Mouse (Mus musculus) kidney, adult 2 months (tissue): Measurements from ENCODE around the gene Gm21060. TPM values are rescaled to one million over a fixed set of nuclear protein-coding genes. Genes with fewer than 3 reads are reported as not detected.

Source experiments
- DNase-seq: peaks from one replicate; pipeline ENCODE4 v3.0.0; 2021
- H3K27ac ChIP-seq: fragments of 200-500 bp; 2 replicates; pipeline ENCODE4 v1.5.1; 2012; ENCODE audit warnings: low read depth, low read length, control low read depth, inconsistent platforms; ENCODE audit not compliant: insufficient read depth
- H3K27me3 ChIP-seq: fragments of 200-500 bp; replicated peaks from 2 replicates; pipeline ENCODE4 v1.6.1; 2012; ENCODE audit warnings: mild to moderate bottlenecking, moderate library complexity, low read length, inconsistent platforms; ENCODE audit not compliant: control insufficient read depth, insufficient read depth
- H3K36me3 ChIP-seq: fragments of 200-500 bp; 2 replicates; pipeline ENCODE4 v1.6.1; 2012; ENCODE audit warnings: mild to moderate bottlenecking, moderate library complexity, low read length, inconsistent platforms; ENCODE audit not compliant: control insufficient read depth, insufficient read depth
- H3K4me1 ChIP-seq: fragments of 200-500 bp; 2 replicates; pipeline ENCODE4 v1.6.1; 2011; ENCODE audit warnings: low read length; ENCODE audit not compliant: control insufficient read depth, insufficient read depth
- H3K4me3 ChIP-seq: fragments of 200-500 bp; 2 replicates; pipeline ENCODE4 v1.5.1; 2011; ENCODE audit warnings: mild to moderate bottlenecking, low read depth, low read length, control low read depth; ENCODE audit not compliant: insufficient read depth
- CTCF ChIP-seq: fragments of 200-500 bp; conservative IDR thresholded peaks from 2 replicates; pipeline ENCODE4 v1.5.1; 2011; ENCODE audit warnings: low read depth, mild to moderate bottlenecking, control low read depth, low read length, moderate library complexity, mixed read lengths; ENCODE audit not compliant: insufficient read depth, insufficient read length
- POLR2A ChIP-seq: fragments of 200-500 bp; IDR thresholded peaks from one replicate; pipeline ENCODE4 v1.6.1; 2011; ENCODE audit warnings: low read depth, low read length, control low read depth
- WGBS: fragments of 180-500 bp; shearing (Covaris S2); methylation state at CpG from one replicate; pipeline ENCODE4 v1.1.7; 2018; 5-methylcytosine and 5-hydroxymethylcytosine counted together
- polyA plus RNA-seq: library from polyadenylated mRNA; depleted of rRNA; stranded (reverse); fragments of >200 nt; gene quantifications from 2 replicates; pipeline ENCODE4 v1.2.3, GENCODE M21; 2012

Gene Gm21060
- polyA plus RNA-seq, 1 experiment = not detected

DNA sequence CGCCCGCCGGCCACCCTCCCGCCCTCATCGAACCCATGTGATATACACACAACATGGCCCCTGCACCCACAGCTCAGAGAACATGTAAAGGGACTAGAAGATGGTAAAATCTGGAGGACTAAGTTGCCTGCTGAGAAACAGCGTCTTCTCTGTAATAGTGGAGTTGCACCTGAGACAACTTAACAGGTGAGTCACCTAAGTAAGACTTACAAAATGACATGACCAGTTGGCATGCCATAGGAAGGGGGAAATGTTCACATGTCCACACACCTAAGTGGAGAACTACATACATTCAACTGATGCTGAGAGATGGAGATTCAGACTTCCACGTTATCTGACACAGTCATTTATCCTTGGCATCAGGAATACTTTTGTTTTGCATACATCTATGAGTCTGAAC is 29.7 kb downstream of the Gm21060 start:
- H3K27ac ChIP-seq = no peak overlapping the region
- no peaks in the 10 kb centered on the region for H3K27me3 ChIP-seq
- H3K4me1 ChIP-seq = no peaks in the 10 kb centered on the region
- TF ChIP-seq CTCF (no peak), POLR2A (no peak)
- H3K36me3 ChIP-seq = no peaks in the 10 kb centered on the region
- WGBS = 21% methylated on average over 7 of the region's 7 CpGs
- DNase-seq = no peak
- no peak overlapping the region for H3K4me3 ChIP-seq

DNA sequence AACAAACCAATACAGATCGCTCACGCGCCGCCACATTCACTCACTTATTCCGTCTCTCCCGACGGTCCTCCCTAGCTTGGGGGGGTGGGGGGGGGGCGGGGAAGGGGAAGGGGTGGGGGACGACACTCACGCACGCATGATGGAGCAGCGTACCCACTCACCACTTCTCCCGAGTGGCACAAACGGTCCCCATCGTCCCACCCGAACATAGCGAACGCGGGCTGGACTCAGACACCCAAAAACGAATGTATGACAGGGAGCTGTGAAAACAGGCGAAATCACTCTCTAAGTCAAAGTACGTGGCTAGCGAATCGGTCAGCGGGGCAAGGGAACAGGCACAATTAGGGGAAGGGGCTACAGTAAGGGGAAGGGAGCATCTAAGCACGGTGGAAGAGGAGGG is 30.2 kb downstream of the Gm21060 start:
- no peak for DNase-seq
- TF ChIP-seq POLR2A = no peak
- TF ChIP-seq CTCF = no peak

DNA sequence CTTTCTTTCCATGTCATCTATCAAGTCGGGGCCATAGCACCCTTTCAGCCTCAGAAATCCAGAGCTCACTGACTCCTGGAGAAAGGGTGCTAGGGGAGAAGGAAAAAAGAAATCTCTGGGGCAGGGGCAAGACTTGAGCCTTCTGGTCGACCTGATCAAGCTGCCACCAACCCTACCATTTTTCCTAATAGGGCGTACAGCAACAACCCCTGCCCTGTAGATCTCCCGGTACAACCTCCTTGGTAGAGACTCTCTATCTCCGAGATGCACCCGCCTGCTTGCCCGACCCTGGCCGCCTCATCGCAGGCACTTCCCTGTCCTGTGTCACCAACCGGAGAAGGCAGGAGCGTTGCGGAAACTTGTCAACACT is 30.6 kb downstream of the Gm21060 start:
- H3K4me1 ChIP-seq = no peaks in the 10 kb centered on the region
- H3K4me3 ChIP-seq = no peak overlapping the region
- 3% methylated on average over 12 of the region's 12 CpGs for WGBS
- TF ChIP-seq POLR2A (no peak), CTCF (no peak)
- DNase-seq = peak; percentile 27
- H3K27me3 ChIP-seq = no peaks in the 10 kb centered on the region
- no peaks in the 10 kb centered on the region for H3K36me3 ChIP-seq
- H3K27ac ChIP-seq = no peak overlapping the region

More for the DNA sequence above, 30.2 kb downstream of the Gm21060 start:
- H3K4me3 ChIP-seq = no peak overlapping the region
- H3K27ac ChIP-seq = no peak overlapping the region
- no peaks in the 10 kb centered on the region for H3K4me1 ChIP-seq
- 3% methylated on average over 25 of the region's 26 CpGs for WGBS
- H3K36me3 ChIP-seq = no peaks in the 10 kb centered on the region
- H3K27me3 ChIP-seq = no peaks in the 10 kb centered on the region

DNA sequence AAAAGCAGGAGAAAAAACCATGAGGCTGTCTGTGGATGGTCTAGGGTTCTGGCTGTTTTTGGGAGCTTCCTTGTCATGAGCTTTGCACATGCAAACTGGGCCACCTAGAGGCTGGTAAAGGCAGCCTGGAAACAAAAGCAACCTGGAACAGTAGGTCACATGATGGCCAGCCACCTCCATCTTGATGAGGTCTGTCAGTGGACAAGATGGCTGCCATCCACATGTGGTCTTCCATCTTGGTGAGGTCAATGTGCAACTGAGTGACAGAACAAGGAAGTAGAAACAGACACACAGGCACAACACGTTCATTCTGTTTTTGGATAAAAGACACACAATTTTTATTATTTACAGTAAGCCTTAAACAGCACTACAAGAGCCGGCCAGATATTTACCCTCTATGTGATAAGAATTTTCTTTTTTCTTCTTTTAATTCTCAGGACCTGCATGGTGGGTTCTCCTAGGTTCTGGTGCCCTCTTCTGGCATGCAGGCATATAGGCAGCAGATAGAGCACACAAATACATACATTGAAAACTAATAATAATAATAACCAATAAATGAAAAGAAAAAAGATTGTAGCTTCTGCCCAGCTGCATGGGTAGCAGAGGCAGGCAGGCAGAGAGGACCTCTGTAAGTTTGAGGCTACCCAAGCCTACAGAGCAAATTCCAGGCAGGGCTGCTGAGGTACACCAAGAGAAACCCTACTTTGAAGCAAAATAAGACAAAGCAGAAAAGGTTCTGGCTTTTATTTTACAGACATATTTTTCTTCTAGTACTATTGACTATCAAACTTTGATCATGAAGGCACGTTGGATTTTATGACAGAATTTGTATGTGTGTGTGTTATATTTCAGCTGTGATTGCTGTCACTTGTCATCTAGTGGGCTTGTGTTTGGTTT is 31.3 kb downstream of the Gm21060 start:
- TF ChIP-seq CTCF (peak; percentile 43), POLR2A (no peak)
- H3K27me3 ChIP-seq = no peaks in the 10 kb centered on the region
- DNase-seq = peak; percentile 71
- H3K27ac ChIP-seq = no peak overlapping the region
- no peaks in the 10 kb centered on the region for H3K4me1 ChIP-seq
- no peak overlapping the region for H3K4me3 ChIP-seq
- 16% methylated on average over 3 of the region's 3 CpGs for WGBS
- H3K36me3 ChIP-seq = no peaks in the 10 kb centered on the region

DNA sequence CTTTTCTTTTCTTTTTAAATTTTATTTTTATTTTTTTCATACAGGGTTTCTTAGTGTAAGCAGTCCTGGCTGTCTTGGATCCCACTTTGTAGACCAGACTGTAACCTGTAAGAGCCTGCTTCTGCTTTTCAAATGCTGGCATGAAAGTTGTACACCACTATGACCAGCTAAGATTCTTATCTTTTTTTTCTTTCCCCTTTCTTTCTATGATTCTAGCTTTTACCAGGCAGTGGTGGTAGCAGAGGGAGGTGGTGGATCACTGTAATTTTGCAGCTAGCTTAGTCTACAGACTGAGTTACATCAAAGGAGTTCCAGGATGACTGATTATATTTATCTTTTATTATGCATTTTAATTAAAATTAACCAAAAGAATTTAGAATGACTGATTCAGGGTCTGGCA is 31.9 kb downstream of the Gm21060 start:
- Histone ChIP-seq H3K27me3 (no peaks in the 10 kb centered on the region), H3K4me1 (no peaks in the 10 kb centered on the region), H3K4me3 (no peak overlapping the region), H3K36me3 (no peaks in the 10 kb centered on the region), H3K27ac (no peak overlapping the region)
- DNase-seq = no peak
- TF ChIP-seq POLR2A (no peak), CTCF (no peak)

DNA sequence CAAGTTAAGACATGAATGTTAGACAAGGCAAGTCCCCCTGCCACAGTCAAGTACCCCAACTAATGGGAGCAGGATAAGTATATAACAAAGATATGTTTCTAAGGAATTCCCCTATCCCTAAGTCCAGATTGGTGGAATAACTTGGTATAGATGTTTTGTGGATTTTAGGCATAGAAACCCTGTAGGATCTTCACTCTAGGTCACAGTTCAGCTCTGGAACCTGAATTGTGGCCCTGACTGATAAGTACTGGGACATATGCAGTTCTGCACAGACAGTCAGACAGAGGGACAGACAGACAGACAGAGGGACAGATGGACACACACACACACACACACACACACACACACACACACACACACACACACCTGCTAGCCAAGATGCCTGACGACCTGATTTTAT is 32.6 kb downstream of the Gm21060 start:
- no peak for TF ChIP-seq POLR2A
- TF ChIP-seq CTCF = no peak
- no peak for DNase-seq
- no peaks in the 10 kb centered on the region for H3K36me3 ChIP-seq
- 76% methylated on average over 1 of the region's 1 CpGs for WGBS
- H3K4me1 ChIP-seq = no peaks in the 10 kb centered on the region
- no peak overlapping the region for H3K4me3 ChIP-seq
- H3K27me3 ChIP-seq = no peaks in the 10 kb centered on the region
- no peak overlapping the region for H3K27ac ChIP-seq

DNA sequence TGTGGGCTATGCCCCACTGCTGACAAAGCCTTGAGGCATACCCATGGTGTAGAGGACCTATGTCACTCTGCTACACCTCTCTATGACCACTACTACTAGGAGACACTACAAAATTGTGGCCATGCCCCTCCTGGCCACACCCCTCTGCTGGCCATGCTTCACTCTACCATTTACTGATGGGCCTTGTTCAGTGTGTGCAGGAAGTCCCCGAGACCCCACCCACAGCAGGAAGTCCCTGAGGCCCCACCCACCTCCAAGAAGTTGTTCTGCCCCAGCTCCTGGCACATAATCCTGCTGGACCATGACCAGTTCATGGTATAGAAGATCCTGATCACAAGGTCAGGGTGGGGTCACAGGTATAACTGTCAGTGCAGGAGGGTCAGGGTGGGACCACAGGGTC is 35.6 kb downstream of the Gm21060 start:
- Histone ChIP-seq H3K4me3 (no peak overlapping the region), H3K36me3 (no peaks in the 10 kb centered on the region), H3K27me3 (no peaks in the 10 kb centered on the region), H3K27ac (no peak overlapping the region), H3K4me1 (no peaks in the 10 kb centered on the region)
- DNase-seq = no peak
- TF ChIP-seq POLR2A (no peak), CTCF (no peak)
- WGBS = 86% methylated on average over 1 of the region's 1 CpGs
